Mouse (Mus musculus): ENCODE measurements around the gene Cd300ld5.
"Not testable (repeated sequence)": the region's sequence is repeated elsewhere in the genome, so short reads cannot be mapped to it uniquely, and the experiment has no call there.

Cd300ld5 gene

GRCm38 (mm10) chr11:115049282-115049895 is 11.8 kb upstream of the Cd300ld5 start:
- in situ Hi-C loops (cut with MboI, MseI), result no loop called here

GRCm38 (mm10) chr11:115048259-115048658 is 10.7 kb upstream of the Cd300ld5 start, which contains the start of gene Cd300ld3:
TSS of gene Cd300ld3 (minus strand) at chr11:115048409.
- in situ Hi-C loops (cut with MboI, MseI), result no loop called here

- in situ Hi-C loops (cut with MboI, MseI), result not testable (repeated sequence)
Observed at GRCm38 (mm10) chr11:115026912-115027311, 10.7 kb downstream of the Cd300ld5 start, which contains the start of gene Cd300ld4. TSS of gene Cd300ld4 (minus strand) at chr11:115027012.

- in situ Hi-C loops (cut with MboI, MseI), result not testable (repeated sequence)
Observed at GRCm38 (mm10) chr11:115016093-115016492, 21.5 kb downstream of the Cd300ld5 start, which contains the start of gene Cd300ld2. TSS of gene Cd300ld2 (minus strand) at chr11:115016193.

DNA sequence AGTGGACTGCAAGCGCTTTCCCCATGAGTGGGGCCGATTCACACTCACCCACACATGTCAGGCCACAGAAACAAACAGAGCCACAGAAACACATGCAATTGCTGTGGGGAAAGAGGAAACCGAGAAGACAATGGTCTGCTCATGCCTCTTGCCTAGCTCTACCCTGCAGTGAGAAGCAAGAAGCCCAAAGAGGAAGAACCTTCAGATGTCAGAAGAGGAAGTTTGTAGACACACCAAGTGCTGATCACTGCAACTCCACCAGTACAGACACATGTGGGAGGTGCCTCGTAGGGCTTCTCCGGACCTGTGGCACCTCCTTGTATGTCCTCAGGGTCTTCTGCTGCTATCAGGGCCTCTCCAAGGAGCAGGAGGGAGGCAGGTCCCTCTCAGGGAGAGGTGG is 33.5 kb downstream of the Cd300ld5 start:
- in situ Hi-C loops (cut with MboI, MseI), result loop anchor here (5.0 kb wide), 1 partner anchor 33 kb away; the partner anchor contains the start of gene Cd300ld5

- in situ Hi-C loops (cut with MboI, MseI), result loop anchor here (5.0 kb wide), 1 partner anchor 36 kb away; the partner anchor contains the start of gene Cd300ld5
Observed at GRCm38 (mm10) chr11:115001474-115002040, 36.0 kb downstream of the Cd300ld5 start, which contains the start of gene Cd300c2. TSS of gene Cd300c2 (minus strand) at chr11:115001880.

DNA sequence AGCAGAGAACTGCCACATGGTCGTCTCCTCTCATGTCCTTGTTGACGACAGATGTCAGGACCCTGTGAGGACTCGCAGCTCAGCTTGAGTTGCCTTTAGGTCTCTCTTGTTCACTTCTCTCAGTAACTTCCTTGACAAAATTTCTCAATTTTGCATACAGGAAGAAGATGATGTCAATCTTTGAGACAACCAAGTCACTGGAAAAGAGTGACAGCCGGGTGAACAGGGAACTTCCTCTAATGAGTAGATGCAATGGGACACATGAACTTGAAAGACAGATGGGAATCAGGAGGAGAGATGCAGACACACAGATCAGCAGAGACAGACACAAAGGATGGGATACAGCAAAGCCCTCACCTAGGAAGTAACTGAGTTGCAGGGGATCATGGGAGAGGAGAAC is 47.8 kb downstream of the Cd300ld5 start, which contains the start of gene Cd300ld:
Gene Cd300ld, minus strand, starts transcription at position 130 of the 400 bp plus-strand sequence.
- in situ Hi-C loops (cut with MboI, MseI), result no loop called here

GRCm38 (mm10) chr11:114981866-114982265 is 55.7 kb downstream of the Cd300ld5 start:
- in situ Hi-C loops (cut with MboI, MseI), result no loop called here
